Mouse (Mus musculus) left cerebral cortex, postnatal 36 days (tissue): ENCODE measurements at regions not wholly inside any gene's neighbourhood (a gene's known extent, or its start where the extent isn't known, plus 50 kb on each side); places are given as distances from the start of the nearest gene placed in this dataset.

Experiments used
- DNase-seq, 2 experiments: peaks; one replicate each; pipeline ENCODE4 v3.0.0; 2021 to 2022; ENCODE audit warnings: low spot score in 2 of 2, mixed read lengths in 1 of 2
- intact Hi-C: fragments of 180-260 bp; cut with DNase I; formaldehyde crosslinking; loops from one replicate; pipeline ENCODE4 v1.15.1; 2025

DNA sequence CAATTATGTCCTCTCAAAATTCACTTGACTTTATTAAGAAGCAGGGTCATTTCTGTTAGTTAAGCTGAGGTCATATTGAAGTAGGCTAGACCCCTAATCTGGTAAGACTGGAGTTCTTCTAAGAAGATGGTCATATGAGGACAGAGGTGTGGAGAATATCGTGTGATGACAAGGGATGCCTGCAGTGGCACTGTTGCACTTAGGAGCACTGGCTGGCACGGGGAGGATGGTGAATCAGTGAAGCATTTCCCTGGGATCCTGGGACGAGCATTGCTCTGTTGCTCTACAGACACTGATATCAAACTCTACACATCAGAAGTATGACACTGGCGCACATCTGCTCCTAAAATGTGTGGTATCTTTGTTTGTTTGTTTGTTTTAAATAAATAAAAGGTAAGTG, 493.6 kb downstream of the Slc4a3 start:
- intact Hi-C loops, result no loop called here
- no peak for DNase-seq

- intact Hi-C loops, result no loop called here
- DNase-seq, result no peak
These were observed 504.2 kb downstream of the Slc4a3 start for GRCm38 (mm10) chr1:76050264-76050663.

DNA sequence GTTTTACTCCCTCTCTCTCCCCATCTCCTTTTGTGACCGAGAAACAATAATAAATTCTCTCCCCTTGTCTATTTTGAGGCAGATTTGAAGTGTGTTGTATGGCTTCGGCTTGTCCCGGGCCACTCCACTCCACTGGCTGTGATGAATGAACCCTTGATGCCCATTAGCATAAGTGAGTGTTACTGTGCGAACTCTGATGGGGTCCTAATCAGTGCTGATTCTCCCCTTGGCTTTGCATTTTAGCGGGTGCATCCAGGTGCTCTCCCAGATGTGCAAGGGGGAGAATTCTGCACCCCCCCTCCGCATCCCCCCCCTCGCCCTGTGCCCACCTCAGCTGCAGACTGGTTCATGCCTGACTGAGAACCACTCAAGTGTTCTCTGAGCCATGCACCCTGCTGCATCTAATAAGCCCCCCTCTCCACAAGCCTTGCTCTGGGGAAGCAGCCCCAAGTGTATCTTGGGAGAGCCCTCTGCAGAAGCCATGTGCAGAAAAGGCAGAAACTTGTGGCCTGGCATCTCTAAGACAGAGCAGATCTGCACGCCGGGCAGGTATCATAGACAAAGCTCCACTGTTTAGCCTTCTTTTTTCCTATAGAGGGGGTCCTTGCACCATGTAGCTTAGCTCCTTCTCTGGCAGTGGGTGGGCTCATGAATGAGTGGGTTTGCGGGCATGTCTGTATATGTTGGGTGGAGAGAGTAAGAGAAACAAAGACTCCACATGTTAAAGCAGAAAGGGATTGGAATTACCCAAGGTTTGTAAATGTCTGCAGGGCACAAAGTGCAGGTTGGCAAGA, 507.5 kb downstream of the Slc4a3 start:
- no peak for DNase-seq
- intact Hi-C loops, result no loop called here

GRCm38 (mm10) chr1:76065783-76066182, 519.7 kb downstream of the Slc4a3 start:
- DNase-seq, result no peak
- intact Hi-C loops, result no loop called here

- intact Hi-C loops, result loop anchor here (5.0 kb wide), 1 partner anchor 144 kb away; no protein-coding TSS in a partner anchor
- DNase-seq, result peak; percentile 89 to 91
These were observed 524.8 kb downstream of the Slc4a3 start for GRCm38 (mm10) chr1:76070831-76071321.

DNA sequence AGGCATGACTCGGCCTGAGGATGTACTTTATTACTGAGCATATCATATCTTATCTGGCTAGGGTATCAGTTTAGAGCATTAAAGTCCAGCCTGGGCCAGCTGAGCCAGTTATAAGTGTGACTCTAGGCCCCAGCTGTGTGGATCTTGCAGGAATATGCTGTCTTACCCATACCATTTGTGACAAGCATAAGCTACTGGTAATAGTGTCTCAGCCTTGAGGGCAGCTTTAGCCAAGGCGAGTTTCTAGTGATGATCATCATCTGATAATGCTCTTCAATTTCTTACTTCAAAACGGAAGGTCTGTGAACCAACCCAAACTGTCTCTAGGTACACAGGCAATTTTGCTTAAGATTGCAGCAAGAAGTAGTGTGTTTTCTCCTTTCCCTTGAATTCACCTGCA, 529.1 kb downstream of the Slc4a3 start:
- DNase-seq, result no peak
- intact Hi-C loops, result no loop called here

DNA sequence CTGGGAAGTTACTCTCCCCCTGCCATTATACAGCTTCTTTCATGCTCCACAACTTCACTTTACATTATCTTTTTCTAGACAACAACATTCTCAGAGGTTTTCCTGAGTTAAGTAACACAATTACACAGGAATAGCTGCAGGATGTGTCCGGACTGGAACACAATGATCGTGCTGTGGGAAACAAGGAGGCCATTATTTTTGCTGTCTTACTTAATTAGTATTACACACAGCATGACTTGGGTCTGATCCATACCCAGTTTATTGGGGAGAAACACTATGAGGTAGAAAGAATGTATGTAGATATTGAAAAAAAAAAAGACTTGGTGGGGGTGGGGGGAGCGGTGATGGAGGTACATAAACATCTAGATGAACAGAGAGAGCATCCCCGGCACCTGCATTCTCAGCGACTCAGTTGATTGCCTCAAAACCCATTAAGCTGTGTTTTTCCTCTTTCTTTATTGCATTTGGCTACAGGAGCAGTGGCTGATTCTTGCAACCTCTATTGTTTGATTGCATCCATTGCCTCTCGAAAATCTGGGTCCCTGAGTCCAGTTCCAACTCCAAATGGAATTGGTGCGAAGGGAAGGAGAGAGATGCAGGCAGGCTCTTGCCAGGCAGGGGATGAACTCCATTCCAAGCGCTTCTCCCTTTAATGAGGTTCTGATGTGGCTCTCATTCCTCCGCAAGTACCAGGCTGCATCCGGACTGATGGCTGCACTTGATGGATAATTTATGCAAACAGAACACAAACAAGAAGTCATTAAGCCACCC, 529.8 kb downstream of the Slc4a3 start:
- no peak for DNase-seq
- intact Hi-C loops, result no loop called here

- intact Hi-C loops, result no loop called here
- DNase-seq, result no peak
These were observed 534.2 kb downstream of the Slc4a3 start for GRCm38 (mm10) chr1:76080241-76080640.

DNA sequence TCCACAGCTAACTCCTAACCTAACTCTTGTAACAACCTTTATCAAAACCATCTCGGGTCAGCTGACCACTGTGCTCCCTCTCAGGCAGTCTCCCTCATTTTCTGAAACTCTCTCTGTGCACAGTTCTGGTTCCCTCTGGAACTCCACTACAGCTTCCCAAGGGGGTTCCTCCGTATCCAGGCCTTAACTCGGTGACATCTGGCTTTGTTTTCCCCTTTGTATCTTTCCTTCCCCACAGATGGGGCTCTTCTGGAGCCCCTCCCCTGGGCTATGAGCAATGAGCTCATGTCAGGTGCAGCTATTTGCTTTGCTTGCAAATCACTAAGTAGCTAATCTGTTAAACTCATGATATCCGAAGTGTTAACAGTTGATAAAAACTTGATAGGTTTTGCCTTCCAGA, 535.6 kb downstream of the Slc4a3 start:
- no peak for DNase-seq
- intact Hi-C loops, result no loop called here

- intact Hi-C loops, result no loop called here
- DNase-seq, result no peak
These were observed 537.4 kb downstream of the Slc4a3 start for GRCm38 (mm10) chr1:76083273-76084036.

DNA sequence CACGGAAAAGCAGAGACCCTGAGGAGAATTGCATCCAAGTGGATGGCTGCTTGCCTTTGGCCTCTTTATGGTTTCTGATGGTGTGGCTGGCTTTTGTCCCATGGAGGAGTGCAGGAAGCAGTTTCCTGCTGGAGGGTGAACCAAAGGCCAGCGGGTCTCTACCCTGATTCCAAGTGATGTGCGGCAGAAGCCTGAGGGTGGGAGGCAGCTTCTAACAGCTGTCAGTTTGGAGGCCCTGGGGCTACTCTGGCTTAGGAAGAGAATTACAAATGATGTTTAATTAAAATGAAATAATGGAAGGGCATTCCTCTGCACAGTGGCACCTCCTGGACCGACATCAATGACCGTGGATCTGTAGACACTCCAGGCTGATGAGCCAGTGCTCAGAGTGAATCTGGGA, 545.0 kb downstream of the Slc4a3 start:
- intact Hi-C loops, result no loop called here
- DNase-seq, result no peak

- no peak for DNase-seq
- intact Hi-C loops, result no loop called here
These were observed 567.2 kb downstream of the Slc4a3 start for GRCm38 (mm10) chr1:76113281-76113680.

DNA sequence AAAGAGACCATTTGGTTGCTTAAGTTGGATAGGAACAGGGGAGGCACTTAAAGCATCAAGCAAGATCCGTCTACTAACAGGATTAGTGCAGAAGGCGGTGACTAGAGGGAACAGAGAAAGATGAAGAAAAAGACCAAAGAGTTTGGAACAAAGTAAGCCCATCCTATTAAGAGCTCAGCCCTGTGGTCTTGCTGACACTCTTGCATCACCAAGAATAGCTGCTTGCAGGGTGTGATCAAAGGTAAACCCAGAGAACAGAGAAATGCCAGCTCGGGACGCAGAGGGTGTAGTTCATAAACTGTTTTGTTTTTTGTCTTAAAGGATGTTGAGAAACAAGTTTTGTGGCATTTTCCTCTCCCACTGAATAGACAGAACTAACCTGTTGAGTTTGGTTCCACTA, 574.8 kb downstream of the Slc4a3 start:
- intact Hi-C loops, result no loop called here
- DNase-seq, result no peak

DNA sequence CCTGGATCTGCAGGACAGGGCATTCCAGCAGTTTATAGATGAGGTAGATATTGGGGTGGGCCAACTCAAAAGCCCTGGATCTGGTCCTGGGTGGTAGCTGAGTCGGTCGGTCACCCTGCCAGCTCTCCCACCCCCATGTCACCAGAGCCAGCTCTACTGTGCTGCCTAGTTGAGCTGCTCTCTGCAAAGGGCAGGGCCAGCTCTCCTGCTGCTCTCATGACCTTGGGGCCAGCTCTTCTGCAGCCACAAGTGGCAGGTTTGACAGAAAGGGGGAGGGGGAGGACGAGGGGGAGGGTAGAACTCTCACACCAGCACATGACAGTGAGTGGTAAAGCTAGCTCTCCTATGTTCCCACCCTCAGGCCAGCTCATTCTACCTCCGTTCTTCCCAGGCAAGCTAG, 584.3 kb downstream of the Slc4a3 start:
- no peak for DNase-seq
- intact Hi-C loops, result no loop called here

- intact Hi-C loops, result no loop called here
These were observed 590.7 kb downstream of the Slc4a3 start for GRCm38 (mm10) chr1:76136810-76137209.

GRCm38 (mm10) chr1:76137701-76138100, 591.6 kb downstream of the Slc4a3 start:
- intact Hi-C loops, result no loop called here
- no peak for DNase-seq

More at GRCm38 (mm10) chr1:76136810-76137209, 590.7 kb downstream of the Slc4a3 start:
- DNase-seq, result no peak

- DNase-seq, result no peak
- intact Hi-C loops, result no loop called here
These were observed 597.5 kb downstream of the Slc4a3 start for GRCm38 (mm10) chr1:76143516-76143915.

DNA sequence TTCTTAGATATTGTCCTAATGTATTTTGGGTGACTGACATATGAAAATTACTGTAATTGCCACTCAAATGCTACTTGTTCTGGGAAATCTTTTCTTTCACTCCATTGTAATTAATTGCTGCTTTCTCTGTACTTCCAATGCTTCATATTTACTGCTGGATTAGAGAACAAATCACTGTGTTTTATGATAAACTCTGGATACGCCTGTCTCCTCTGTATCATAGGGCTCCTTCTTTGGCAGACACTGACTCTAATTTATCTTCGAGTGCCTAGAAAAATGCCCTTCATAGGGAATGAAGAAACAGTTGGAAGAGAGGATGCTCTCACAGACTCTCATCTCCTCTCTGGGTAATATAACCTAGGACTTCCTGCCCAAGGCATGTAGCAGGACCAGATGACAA, 602.9 kb downstream of the Slc4a3 start:
- DNase-seq, result no peak
- intact Hi-C loops, result no loop called here

- intact Hi-C loops, result no loop called here
- no peak for DNase-seq
These were observed 610.2 kb downstream of the Slc4a3 start for GRCm38 (mm10) chr1:76156291-76156690.

- intact Hi-C loops, result no loop called here
- no peak for DNase-seq
These were observed 621.4 kb downstream of the Slc4a3 start for GRCm38 (mm10) chr1:76167486-76167885.
